Mouse (Mus musculus) heart, adult 8-10 months (tissue): Measurements from ENCODE around the gene Gpr15. TPM values are rescaled to one million over a fixed set of nuclear protein-coding genes. Genes with fewer than 3 reads are reported as not detected.

Experiments
- DNase-seq: peaks from one replicate; pipeline ENCODE4 v3.0.0; 2022; ENCODE audit warnings: low spot score
- total RNA-seq, 4 experiments: library from RNA; stranded (reverse); gene quantifications; 2 replicates each; pipeline ENCODE4 v1.2.4; 2022

The Gpr15 gene
- total RNA-seq, 4 experiments from 2014 or later = not detected

GRCm38 (mm10) chr16:58702329-58702932 is 16.4 kb downstream of the Gpr15 start:
- DNase-seq = no peak

- no peak for DNase-seq
These were observed 17.1 kb downstream of the Gpr15 start for GRCm38 (mm10) chr16:58701779-58702178.

GRCm38 (mm10) chr16:58700816-58701424 is 17.9 kb downstream of the Gpr15 start:
- no peak for DNase-seq

GRCm38 (mm10) chr16:58700174-58700573 is 18.7 kb downstream of the Gpr15 start:
- DNase-seq = no peak

GRCm38 (mm10) chr16:58697261-58697660 is 21.6 kb downstream of the Gpr15 start:
- DNase-seq = no peak

- DNase-seq = no peak
These were observed 22.1 kb downstream of the Gpr15 start for GRCm38 (mm10) chr16:58696796-58697195.

GRCm38 (mm10) chr16:58694091-58694490 is 24.8 kb downstream of the Gpr15 start:
- DNase-seq = no peak

- DNase-seq = no peak
These were observed 28.5 kb downstream of the Gpr15 start for GRCm38 (mm10) chr16:58690322-58690732.

- DNase-seq = no peak
These were observed 29.2 kb downstream of the Gpr15 start for GRCm38 (mm10) chr16:58689555-58690169.

- DNase-seq = no peak
These were observed 30.3 kb downstream of the Gpr15 start for GRCm38 (mm10) chr16:58688534-58688933.

GRCm38 (mm10) chr16:58685548-58686537 is 33.0 kb downstream of the Gpr15 start:
- no peak for DNase-seq

- DNase-seq = no peak
These were observed 34.3 kb downstream of the Gpr15 start for GRCm38 (mm10) chr16:58684537-58684936.

GRCm38 (mm10) chr16:58683911-58684310 is 35.0 kb downstream of the Gpr15 start:
- no peak for DNase-seq

- DNase-seq = no peak
These were observed 36.0 kb downstream of the Gpr15 start for GRCm38 (mm10) chr16:58682870-58683269.

GRCm38 (mm10) chr16:58682046-58682445 is 36.8 kb downstream of the Gpr15 start:
- no peak for DNase-seq

GRCm38 (mm10) chr16:58678660-58679059 is 40.2 kb downstream of the Gpr15 start:
- no peak for DNase-seq

- DNase-seq = no peak
These were observed 41.4 kb downstream of the Gpr15 start for GRCm38 (mm10) chr16:58677491-58677890.

- no peak for DNase-seq
These were observed 42.2 kb downstream of the Gpr15 start for GRCm38 (mm10) chr16:58676633-58677032.

- DNase-seq = no peak
These were observed 42.7 kb downstream of the Gpr15 start for GRCm38 (mm10) chr16:58676156-58676555.

- DNase-seq = no peak
These were observed 43.6 kb downstream of the Gpr15 start for GRCm38 (mm10) chr16:58675256-58675655.

GRCm38 (mm10) chr16:58673811-58674410 is 45.0 kb downstream of the Gpr15 start:
- DNase-seq = no peak
